Mouse (Mus musculus) brown adipose tissue, adult 24 weeks (tissue): ENCODE results near the gene St6galnac4. TPM values are rescaled to one million over a fixed set of nuclear protein-coding genes. Genes with fewer than 3 reads are reported as not detected.

Experiments used
- H3K27ac ChIP-seq: fragments of 200-500 bp; replicated peaks from 2 replicates; pipeline ENCODE4 v1.5.1; 2012; ENCODE audit warnings: low read depth, mild to moderate bottlenecking, low read length
- H3K4me1 ChIP-seq: fragments of 200-500 bp; 2 replicates; pipeline ENCODE4 v1.6.1; 2012; ENCODE audit warnings: low read length, mixed read lengths; ENCODE audit not compliant: control insufficient read depth, insufficient read depth, insufficient read length
- H3K4me3 ChIP-seq: fragments of 200-500 bp; 2 replicates; pipeline ENCODE4 v1.5.1; 2012; ENCODE audit warnings: low read depth, mild to moderate bottlenecking, low read length, moderate library complexity; ENCODE audit not compliant: insufficient read depth
- polyA plus RNA-seq: library from polyadenylated mRNA; stranded (reverse); fragments of >200 nt; gene quantifications from 2 replicates; pipeline ENCODE4 v1.2.4, GENCODE M21; 2012; ENCODE audit not compliant: missing spikeins, insufficient read depth, insufficient read length

Gene St6galnac4
- polyA plus RNA-seq, 1 experiment, result 2.4 TPM

- H3K27ac ChIP-seq, result no peak overlapping the region
- peak overlapping the region; percentile 22; the same call in 1 of the 2 replicates for H3K4me3 ChIP-seq
- H3K4me1 ChIP-seq, result no peaks in the 10 kb centered on the region
Measured at GRCm38 (mm10) chr2:32582830-32583799, 3.8 kb upstream of the St6galnac4 start.

DNA sequence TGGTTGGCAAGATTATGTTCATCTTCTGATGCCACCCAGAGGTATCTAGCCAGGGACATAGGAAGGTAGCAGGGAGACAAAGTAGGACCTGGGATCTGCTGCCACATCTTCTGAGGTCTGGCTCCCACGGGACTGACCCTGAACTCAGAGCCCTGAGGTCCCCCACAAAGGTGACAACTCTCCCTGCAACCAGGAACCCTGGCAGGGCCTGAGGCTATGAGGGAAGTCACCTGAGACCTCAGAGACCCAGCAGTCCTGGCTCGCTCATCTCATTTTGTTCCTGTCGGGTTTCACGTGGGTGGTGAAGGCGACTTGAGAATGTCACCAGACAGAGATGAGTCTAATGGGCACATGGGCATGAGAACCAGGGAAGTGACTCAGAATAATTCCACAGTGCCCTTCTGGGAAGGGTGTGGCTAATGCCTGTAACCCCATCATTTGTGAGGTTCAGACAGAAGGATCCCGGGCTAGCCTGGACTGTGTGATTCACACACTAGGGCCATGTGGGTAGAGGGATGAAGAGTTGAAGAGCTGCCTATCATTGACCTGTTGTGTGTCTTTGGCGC is 1.7 kb upstream of the St6galnac4 start:
- H3K4me3 ChIP-seq, result no peak overlapping the region
- peaks cover 4% of the 10 kb centered on the region for H3K4me1 ChIP-seq
- no peak overlapping the region for H3K27ac ChIP-seq

- peaks cover 4% of the 10 kb centered on the region for H3K4me1 ChIP-seq
- H3K4me3 ChIP-seq, result peak overlapping the region; percentile 84
- peak overlapping the region; percentile 99 for H3K27ac ChIP-seq
Measured at GRCm38 (mm10) chr2:32587731-32588321, 931 bp downstream of the St6galnac4 start.

- peaks cover 4% of the 10 kb centered on the region for H3K4me1 ChIP-seq
- H3K4me3 ChIP-seq, result peak overlapping the region; percentile 18
- H3K27ac ChIP-seq, result peak overlapping the region; percentile 38
Measured at GRCm38 (mm10) chr2:32589213-32589795, 2.4 kb downstream of the St6galnac4 start.

DNA sequence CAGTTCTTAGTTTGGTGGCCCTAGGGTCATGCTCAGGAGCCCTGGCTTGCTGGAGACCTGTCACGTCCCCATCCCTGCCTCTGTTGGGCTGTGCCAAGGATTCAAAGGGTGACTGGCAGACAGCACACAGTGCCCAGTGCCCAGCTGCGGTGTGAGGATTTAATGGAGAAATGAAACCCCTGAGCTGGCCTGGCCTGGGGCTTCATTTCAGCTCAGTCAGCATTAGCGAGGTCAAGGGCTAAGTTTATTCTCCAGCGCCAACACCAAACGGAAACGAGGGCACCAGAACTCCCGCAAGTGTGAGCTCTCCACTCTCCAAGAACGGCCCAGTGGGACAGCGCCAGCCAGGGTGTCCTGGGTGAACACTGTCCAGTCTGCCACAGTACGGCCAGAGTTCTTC is 3.3 kb downstream of the St6galnac4 start:
- Histone ChIP-seq H3K4me1 (peaks cover 4% of the 10 kb centered on the region), H3K4me3 (no peak overlapping the region), H3K27ac (0 out of 2 replicates have a peak overlapping the region, but pooled peaks have one; percentile 38)

- H3K4me3 ChIP-seq, result no peak overlapping the region
- peaks cover 4% of the 10 kb centered on the region for H3K4me1 ChIP-seq
- H3K27ac ChIP-seq, result no peak overlapping the region
Measured at GRCm38 (mm10) chr2:32591249-32591648, 4.4 kb downstream of the St6galnac4 start.

DNA sequence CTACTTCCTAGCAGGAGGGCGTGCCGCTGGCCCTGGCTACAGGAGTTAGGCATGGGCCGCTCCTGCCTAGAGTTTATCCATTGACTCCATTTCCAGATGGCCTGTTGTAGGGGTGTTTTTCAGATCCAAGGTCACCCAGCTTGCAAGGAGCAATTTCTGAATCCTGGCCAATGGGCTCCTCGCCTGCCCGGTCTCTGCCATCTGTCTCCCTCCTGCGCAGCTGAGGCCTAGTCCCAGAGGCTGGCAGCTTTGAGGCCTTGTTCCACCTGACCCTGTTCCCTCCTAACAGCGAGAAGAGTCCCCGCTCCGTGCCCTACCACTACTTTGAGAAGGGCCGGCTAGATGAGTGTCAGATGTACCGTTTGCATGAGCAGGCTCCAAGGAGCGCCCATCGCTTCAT is 9.8 kb downstream of the St6galnac4 start:
- no peak overlapping the region for H3K27ac ChIP-seq
- peaks cover 10% of the 10 kb centered on the region for H3K4me1 ChIP-seq
- no peak overlapping the region for H3K4me3 ChIP-seq

- Histone ChIP-seq H3K4me1 (peaks cover 10% of the 10 kb centered on the region), H3K4me3 (no peak overlapping the region), H3K27ac (0 out of 2 replicates have a peak overlapping the region, but pooled peaks have one; percentile 23)
Measured at GRCm38 (mm10) chr2:32597248-32597647, 10.4 kb downstream of the St6galnac4 start.

DNA sequence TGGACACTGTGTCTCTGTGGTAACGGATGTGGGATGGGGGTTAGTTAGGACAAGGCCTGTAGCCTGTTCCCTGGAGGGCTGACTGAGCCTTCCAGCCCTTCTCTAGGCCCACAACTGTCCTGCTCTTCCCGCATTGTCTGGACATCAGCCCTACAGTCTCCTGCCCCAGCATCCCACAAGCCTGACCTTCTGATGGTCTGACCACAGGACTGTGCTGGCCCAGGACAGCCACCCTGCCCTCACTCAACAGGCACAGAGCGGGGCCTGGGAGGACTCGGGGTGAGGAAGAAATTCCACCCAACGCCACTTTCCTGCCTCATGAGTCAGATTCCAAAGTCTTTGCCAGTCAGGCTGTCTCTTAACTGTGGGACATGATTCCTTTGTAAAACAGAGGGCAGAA is 10.8 kb downstream of the St6galnac4 start:
- Histone ChIP-seq H3K4me1 (peaks cover 10% of the 10 kb centered on the region), H3K4me3 (no peak overlapping the region), H3K27ac (0 out of 2 replicates have a peak overlapping the region, but pooled peaks have one; percentile 16)

GRCm38 (mm10) chr2:32598506-32598905 is 11.6 kb downstream of the St6galnac4 start:
- H3K4me3 ChIP-seq, result no peak overlapping the region
- H3K27ac ChIP-seq, result peak overlapping the region; percentile 16; the same call in 1 of the 2 replicates
- H3K4me1 ChIP-seq, result peaks cover 10% of the 10 kb centered on the region

DNA sequence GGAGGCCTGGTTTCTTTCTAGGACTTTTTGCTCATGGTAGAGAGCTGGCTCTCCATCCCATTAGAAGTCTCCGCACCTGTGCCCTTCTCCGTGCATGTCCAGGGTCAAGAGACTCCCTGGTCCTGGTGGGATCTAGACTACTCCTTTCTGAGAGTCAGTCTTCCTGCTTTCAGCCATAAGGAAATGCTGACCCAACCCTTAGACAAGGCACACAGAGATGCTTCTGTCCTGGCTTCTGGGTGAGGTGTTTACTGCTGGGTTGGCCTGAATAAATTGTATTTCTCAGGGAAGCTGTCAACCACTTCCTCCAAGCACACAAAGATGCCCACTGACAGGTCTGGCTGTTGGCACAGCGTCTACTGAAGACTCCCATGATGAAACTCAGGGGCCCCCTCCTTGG is 12.5 kb downstream of the St6galnac4 start, which contains the start of gene St6galnac6:
TSS of gene St6galnac6 (plus strand) at position 301 of the 400 bp plus-strand sequence.
- Histone ChIP-seq H3K4me1 (peaks cover 10% of the 10 kb centered on the region), H3K27ac (no peak within 1 kb of the TSS), H3K4me3 (no peak within 1 kb of the TSS)

DNA sequence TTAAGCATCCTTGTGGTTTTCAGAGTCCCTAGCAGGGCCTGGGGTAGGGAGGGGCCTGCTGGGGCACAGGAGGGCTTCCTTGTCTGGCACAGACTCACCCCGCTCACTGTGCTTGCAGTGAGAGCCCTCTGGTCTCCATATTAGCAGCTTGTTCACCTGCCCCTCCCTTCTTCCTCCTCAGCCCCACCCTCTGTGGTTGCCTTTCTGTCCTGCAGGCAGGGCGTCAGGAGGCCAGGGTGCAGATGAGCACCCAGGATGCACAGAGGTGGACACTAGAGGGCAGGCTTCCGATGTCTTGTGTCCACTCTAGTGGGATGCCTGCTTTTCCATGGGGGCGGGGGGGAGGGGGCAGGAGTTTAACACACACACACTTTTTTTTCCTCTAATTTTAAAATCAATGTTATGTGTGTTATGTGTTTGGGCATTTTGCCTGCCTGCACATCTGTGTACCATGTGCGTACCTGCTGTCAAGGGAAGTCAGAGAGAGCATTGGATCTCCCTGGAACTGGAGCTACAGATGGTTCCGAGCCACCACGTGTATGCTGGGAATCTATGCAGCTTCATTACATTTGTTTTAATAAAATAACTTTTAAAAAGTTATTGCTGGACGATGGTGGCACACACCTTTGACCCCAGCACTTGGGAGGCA is 14.6 kb downstream of the St6galnac4 start:
- Histone ChIP-seq H3K4me1 (peaks cover 9% of the 10 kb centered on the region), H3K27ac (no peak overlapping the region), H3K4me3 (no peak overlapping the region)

- Histone ChIP-seq H3K27ac (peak overlapping the region; percentile 70), H3K4me3 (peak overlapping the region; percentile 55), H3K4me1 (peaks cover 4% of the 10 kb centered on the region)
Measured at GRCm38 (mm10) chr2:32602600-32603054, 15.7 kb downstream of the St6galnac4 start.

DNA sequence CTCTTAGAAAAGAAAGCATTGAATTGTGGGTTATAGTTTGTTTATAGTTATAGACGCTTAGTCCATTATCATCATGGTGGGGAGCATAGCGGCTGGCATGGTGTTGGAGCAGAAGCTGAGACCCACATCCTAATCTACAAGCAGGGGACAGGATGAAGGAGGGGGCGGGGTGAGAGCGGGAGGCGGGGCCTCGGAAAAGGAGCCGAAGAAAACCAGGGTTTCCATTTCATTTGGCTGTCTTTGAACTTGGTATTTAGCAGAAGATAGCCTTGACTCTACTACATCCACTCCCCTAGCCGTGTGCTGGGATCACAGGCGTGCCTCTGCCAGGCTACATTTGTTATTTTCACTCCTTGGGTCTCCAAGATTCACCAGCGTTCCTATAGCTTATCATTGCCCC is 17.7 kb downstream of the St6galnac4 start:
- peaks cover 11% of the 10 kb centered on the region for H3K4me1 ChIP-seq
- no peak overlapping the region for H3K4me3 ChIP-seq
- H3K27ac ChIP-seq, result no peak overlapping the region
